Mouse (Mus musculus): Measurements from ENCODE around the gene Cog2. TPM values are rescaled to one million over a fixed set of nuclear protein-coding genes. Genes with fewer than 3 reads are reported as not detected.

Gene Cog2
- total RNA-seq, 2 experiments from 2014 or later: 19.5 to 25.1 TPM

DNA sequence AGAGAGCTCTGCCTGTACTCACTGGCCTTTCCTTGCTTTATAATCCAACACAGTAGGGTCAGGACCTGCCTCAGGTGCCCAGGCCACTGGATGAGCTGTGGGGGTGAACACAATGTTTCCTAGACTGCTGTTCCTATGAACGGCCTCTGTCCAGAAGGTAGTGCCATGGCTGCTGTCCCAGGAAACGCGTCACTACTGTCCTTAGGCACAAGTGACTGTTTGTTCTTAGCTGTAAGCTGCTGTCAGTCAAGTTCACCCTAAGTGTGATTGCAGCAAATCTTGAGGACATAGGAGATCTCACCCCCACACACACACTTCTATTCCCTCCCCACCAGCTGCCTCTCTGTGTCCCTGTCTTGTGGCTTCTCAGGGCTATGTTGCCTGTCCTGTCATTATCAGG, 47.0 kb downstream of the Cog2 start:
- peak; percentile 35 to 47 for DNase-seq
- intact Hi-C loops (cut with DNase I): no loop called here

- DNase-seq: no peak
- intact Hi-C loops (cut with DNase I): no loop called here
These were observed 48.5 kb downstream of the Cog2 start for GRCm38 (mm10) chr8:124569100-124569499.

- intact Hi-C loops (cut with DNase I): no loop called here
- peak; percentile 63 to 68 for DNase-seq
These were observed 49.0 kb downstream of the Cog2 start, which contains the start of gene Agt for GRCm38 (mm10) chr8:124569593-124569992. Agt (minus strand) TSS chr8:124569706.

DNA sequence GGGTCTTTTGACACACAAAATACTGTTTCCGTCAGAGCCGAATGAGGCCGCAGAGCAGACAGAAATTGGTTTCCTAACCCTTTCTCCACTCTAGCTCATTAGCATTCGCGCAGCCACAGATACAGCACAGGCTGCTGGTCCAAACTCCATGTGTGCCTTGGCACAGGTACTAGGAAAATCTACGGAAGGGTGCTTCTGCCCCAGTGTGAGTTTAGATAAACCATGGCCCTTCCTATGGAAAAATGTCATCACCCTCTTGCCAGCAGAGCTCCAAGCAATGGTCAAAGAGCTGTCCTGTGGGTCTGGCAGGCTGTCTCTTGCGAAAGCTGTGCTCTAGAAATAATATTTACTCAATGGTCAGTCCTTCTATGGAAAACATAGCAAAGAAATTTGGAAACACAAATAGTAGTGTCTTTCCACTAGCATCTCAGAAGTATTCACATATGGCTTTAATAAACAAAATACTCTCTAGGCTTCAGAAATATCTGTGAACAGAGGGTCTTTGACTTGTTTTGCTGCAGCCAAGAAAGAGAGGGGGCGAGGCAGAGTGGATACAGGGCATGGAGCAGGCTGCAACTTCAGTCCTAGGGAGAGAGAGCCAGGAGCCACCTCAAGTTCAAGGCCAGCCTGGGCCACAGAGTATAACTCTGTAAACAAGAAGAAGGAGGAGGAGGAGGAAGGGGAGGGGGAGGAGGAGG, 51.3 kb downstream of the Cog2 start:
- DNase-seq: no peak
- intact Hi-C loops (cut with DNase I): loop anchor here (5.0 kb wide), 1 partner anchor 170 kb away; no protein-coding TSS in a partner anchor

DNA sequence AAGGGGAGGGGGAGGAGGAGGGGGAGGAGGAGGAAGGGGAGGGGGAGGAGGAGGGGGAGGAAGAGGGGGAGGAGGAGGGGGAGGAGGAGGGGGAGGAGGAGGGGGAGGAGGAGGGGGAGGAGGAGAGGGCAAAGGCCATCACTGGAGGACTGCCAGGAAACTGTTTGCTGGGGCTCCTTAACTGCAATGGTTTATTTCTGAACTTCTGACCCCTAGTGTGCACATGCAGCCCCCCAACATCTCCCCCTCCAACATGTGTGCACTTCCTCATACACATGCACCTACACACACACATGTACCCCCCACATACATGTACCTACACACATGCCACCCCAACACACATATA, 51.8 kb downstream of the Cog2 start:
- DNase-seq: no peak
- intact Hi-C loops (cut with DNase I): loop anchor here (5.0 kb wide), 1 partner anchor 170 kb away; no protein-coding TSS in a partner anchor

DNA sequence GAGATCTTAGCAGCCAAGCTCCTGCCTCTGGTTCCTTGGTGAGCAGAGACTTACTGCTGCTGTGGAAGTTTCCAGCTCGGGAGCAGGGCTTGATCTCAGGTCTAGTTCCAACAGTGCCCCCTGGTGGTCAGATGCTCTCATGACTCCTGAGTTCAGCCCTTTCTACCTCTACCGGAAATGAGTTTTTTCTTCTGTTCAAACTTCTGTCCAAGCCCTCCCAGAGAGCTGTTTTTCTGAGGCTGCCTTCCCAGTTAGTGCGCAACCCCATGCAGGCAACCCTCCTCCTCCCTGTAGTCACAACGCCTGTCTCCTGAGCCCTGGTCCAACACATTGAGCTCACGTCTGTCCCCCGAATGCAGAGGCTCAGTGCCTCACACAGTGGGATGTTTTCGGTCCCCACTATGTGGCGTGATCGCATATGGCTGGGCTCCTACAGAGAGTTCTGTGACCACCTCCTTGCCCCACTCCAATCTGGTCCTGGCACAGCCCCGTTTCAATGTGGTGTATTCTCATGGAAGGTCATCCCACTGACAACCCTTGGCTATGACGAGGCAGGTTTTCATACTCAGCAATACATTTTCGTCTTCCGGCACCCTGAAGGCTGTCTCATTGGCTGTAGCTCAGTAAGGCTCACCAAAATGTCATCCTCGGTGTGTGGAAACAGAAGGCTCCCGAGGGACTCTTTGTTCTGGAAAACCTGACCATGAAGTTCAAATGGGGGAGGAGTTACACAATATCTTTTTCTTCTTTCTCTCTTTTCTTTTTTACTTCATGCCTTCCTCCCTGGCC, 53.2 kb downstream of the Cog2 start:
- intact Hi-C loops (cut with DNase I): loop anchor here (5.0 kb wide), 1 partner anchor 171 kb away; no protein-coding TSS in a partner anchor
- DNase-seq: peak; percentile 85 to 91

DNA sequence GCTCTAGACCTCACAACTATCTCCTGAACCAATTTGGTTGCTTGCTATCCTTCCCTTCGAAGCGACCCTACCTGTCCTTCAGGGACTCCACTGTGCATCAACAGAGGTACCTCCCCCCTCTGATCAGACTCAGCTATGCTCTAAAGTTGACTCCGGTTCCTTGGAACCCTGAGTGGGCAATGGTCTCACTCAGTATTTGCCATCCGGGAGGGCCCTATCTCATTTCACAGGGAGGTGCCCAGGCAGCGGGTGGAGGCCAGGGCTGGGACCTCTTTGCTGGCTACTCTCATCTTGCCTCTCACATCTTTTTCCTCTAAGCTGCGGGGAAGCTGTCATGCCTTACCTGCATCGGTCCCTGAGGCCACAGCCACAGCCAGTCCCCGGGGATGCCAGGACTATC, 55.2 kb downstream of the Cog2 start, which contains the start of gene Capn9:
TSS of gene Capn9 (plus strand) at position 301 of the 400 bp plus-strand sequence.
- no peak for DNase-seq
- intact Hi-C loops (cut with DNase I): no loop called here

- DNase-seq: no peak
- intact Hi-C loops (cut with DNase I): no loop called here
These were observed 56.2 kb downstream of the Cog2 start for GRCm38 (mm10) chr8:124576751-124577150.

DNA sequence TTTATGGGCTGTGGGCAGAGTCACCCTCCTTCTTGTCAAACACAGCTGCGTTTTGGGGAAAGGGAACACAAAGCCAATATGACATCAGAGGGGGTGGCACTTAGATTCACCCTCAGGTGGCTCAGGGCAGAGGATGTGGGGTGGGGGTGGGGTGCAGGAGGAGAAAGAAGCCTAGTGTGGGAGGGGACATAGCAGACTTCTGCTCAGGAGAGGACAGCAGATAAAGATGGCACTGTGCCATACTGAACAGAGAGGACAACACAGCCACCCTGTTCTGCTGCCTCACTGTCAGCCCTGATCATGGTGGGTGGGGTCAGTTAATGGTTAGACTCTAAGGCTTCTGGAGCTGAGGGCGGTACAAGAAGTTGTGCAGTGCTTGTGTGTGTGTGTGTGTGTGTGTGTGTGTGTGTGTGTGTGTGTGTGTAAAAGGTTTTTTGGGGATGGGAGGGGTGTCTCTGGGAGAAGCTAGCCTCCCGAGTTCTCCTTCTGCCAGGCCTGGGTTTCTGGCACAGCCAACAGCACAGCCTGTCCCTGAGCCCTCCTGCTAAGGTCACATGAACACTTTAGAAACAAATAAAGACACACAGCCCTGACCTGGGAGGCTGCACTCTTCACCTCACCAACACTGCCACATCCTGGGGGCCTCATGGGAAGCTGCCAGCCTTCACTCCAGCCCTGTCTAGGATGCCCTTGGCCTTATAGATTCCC, 65.3 kb downstream of the Cog2 start:
- DNase-seq: peak; percentile 34 to 39
- intact Hi-C loops (cut with DNase I): no loop called here

DNA sequence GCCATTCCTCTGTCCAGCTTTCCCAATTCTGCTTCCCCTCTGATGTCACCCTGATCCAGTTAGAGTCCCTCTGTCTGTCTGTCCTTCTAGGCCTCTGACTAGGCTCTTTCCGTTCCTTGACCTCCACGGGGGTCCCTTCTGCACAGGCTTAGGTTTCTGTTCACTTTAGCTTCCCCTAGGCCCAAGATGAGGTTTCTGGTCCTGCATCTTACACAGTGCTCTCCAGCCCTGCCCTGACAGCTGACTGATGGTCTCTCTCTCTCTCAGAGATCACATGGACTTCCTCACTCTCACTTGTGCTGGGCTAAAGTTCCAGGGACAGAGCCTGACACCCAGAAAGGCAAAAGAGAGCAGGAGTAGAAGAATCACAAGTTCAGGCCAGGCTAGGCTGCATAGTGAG, 66.0 kb downstream of the Cog2 start:
- intact Hi-C loops (cut with DNase I): no loop called here

GRCm38 (mm10) chr8:124589393-124589792, 68.8 kb downstream of the Cog2 start:
- intact Hi-C loops (cut with DNase I): no loop called here
- no peak for DNase-seq

More for the DNA sequence above, 66.0 kb downstream of the Cog2 start:
- DNase-seq: no peak

Other genes with a start within 250 kb of the Cog2 start
- gene Pgbd5, start 81.1 kb upstream of the Cog2 start, total RNA-seq (2021): under 1 TPM; 0.68 to 0.80 TPM
- 10 to 100 TPM in 1 of 2 experiments, 1 to 10 TPM in 1; 6.4 to 11.8 TPM for gene Agt, start 48.9 kb downstream of the Cog2 start, total RNA-seq (2021)
- gene Capn9, start 55.3 kb downstream of the Cog2 start, total RNA-seq (2021): not detected
- 10 to 100 TPM; 68.7 to 73.6 TPM for gene 2310022B05Rik, start 142.6 kb downstream of the Cog2 start, total RNA-seq (2021)
- 10 to 100 TPM; 16.7 to 17.4 TPM for gene Ttc13, start 201.2 kb downstream of the Cog2 start, total RNA-seq (2021)
- gene Arv1, start 201.4 kb downstream of the Cog2 start, total RNA-seq (2021): 1 to 10 TPM; 3.6 to 5.6 TPM
- 1 to 10 TPM in 1 of 2 experiments, under 1 TPM in 1; 0.75 to 1.6 TPM for gene Fam89a, start 231.1 kb downstream of the Cog2 start, total RNA-seq (2021)